Mouse (Mus musculus): Measurements from ENCODE around the gene Idh3a.
"Not testable (repeated sequence)": the region's sequence is repeated elsewhere in the genome, so short reads cannot be mapped to it uniquely, and the experiment has no call there.

Gene Idh3a

DNA sequence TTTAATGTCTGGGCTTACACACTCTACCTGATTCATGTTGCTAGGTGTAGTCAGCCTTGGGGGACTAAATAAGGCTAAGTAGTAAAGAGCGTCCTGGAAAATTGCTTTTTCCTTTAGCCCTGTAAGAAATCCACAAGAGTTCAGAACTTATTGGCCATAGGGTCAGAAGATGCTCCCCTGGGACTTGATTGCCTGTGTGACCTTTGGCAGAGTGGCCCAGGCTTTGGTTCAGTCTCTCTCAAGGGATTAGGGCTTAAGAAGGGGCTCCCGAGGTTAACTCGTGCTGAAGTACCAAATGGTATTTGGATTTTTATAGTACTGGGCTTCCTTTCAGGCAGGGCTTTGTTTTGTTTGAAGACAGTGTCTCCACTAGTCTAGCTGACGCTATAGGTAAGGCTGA lies 1.7 kb downstream of the Idh3a start:
- peak in 1 of 2 experiments; percentile 13 for DNase-seq (ENCODE audit: low spot score in 2 of 2)

- DNase-seq (ENCODE audit: low spot score in 2 of 2) = not testable (repeated sequence)
Observed at GRCm38 (mm10) chr9:54593652-54594051, 7.5 kb downstream of the Idh3a start.

GRCm38 (mm10) chr9:54596752-54597465 lies 10.8 kb downstream of the Idh3a start:
- DNase-seq (ENCODE audit: low spot score in 2 of 2) = no peak

GRCm38 (mm10) chr9:54602386-54602785 lies 16.3 kb downstream of the Idh3a start:
- DNase-seq (ENCODE audit: low spot score in 2 of 2) = no peak

GRCm38 (mm10) chr9:54602916-54603315 lies 16.8 kb downstream of the Idh3a start:
- DNase-seq (ENCODE audit: low spot score in 2 of 2) = no peak

DNA sequence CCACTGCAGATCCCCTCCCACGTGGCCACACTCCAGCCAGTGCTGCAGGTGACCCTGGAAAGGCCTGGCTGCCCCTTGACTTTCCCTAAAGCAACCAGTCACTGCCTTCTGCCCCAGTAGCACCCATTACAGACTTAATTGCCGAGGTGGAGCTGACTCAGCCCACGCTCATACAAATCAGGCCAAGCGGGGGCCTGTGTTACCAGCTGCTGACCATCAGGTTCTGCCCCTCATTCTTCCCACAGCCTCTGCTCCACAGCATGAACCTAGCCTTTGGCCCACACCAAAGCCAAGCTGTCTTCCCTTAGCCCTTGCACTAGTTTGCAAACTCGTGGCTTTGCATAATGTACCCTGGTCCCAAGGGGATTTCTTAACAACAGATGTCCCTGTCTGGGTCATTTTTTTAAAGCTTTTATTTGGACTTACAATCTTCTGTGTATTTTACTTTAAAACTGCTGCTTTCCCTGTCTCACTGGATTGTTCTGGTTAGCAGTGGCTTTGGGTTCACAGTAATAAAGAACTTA lies 18.1 kb downstream of the Idh3a start:
- peak in 1 of 2 experiments; percentile 21 for DNase-seq (ENCODE audit: low spot score in 2 of 2)

- DNase-seq (ENCODE audit: low spot score in 2 of 2) = peak; percentile 54 to 68
Observed at GRCm38 (mm10) chr9:54604886-54605285, 18.8 kb downstream of the Idh3a start.

GRCm38 (mm10) chr9:54612781-54613191 lies 26.7 kb downstream of the Idh3a start:
- peak; percentile 23 to 35 for DNase-seq (ENCODE audit: low spot score in 2 of 2)

DNA sequence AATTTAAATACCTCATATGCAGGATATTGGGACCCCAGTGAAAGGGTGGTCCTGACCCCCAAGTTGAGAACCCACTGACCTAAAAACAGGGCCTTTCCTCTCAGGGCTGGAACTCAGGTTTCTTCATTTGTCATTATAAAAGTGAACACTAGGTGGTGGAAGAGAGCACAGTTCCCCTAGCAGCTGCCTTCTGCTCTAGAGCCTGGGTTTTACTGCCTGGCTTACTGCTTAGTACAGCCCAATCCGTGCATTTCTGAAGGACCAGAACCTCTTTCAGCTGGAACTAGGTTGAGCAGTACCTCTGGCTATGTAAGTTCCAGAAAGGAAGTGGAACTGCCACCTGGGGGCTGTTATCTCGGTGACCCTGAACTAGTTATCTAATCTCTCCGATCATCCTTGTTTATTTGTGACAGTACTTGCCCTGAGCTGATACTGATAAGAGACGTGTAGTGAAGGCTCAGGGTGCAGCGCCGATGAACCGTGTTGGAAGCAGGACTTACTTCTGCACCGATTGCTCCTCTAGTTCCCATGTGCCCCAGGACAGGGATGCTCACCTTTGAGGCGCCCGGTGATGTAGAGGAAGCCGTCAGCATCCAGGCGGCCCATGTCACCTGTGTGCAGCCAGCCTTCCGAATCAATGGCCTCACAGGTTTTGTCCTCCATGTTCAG lies 28.2 kb downstream of the Idh3a start:
- DNase-seq (ENCODE audit: low spot score in 2 of 2) = no peak

GRCm38 (mm10) chr9:54627240-54627639 lies 41.1 kb downstream of the Idh3a start:
- DNase-seq (ENCODE audit: low spot score in 2 of 2) = no peak

DNA sequence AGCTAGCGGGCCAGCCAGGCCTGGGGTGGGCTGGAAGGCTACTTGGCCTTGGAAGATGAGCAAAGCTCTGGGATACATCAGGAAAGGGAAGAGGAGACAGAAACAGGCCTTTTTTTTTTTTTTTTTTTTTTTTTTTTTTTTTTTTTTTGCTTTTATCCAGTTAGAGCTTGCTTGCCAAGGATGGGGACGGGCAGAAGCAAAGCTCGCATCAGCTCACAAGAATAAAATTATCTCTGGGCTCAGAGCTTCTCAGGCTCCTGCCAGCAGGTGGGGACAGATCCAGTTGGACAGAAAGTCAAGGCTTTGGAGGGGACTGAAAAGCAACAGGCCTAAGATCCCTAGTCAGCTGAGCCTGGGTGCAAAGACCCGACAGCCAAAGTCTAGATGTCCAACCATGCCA lies 42.6 kb downstream of the Idh3a start:
- no peak for DNase-seq (ENCODE audit: low spot score in 2 of 2)

- DNase-seq (ENCODE audit: low spot score in 2 of 2) = no peak
Observed at GRCm38 (mm10) chr9:54629613-54630261, 43.6 kb downstream of the Idh3a start.

DNA sequence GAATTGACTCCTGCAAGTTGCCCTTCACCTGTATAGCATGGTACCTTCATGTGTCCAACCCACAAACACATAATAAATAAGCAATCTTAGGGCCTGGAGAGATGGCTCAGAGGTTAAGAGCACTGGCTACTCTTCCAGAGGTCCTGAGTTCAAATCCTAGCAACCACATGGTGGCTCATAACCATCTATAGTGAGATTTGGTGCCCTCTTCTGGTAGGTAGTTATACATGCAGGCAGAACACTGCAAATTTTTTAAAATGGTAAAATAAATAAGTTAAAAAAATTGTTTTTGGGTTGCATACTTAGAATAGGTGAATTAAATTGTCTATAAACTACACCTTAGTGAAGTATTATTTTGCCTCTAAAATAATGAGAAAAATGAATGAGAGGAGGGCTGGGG lies 44.8 kb downstream of the Idh3a start:
- no peak for DNase-seq (ENCODE audit: low spot score in 2 of 2)

GRCm38 (mm10) chr9:54633401-54633800 lies 47.3 kb downstream of the Idh3a start:
- DNase-seq (ENCODE audit: low spot score in 2 of 2) = no peak

- DNase-seq (ENCODE audit: low spot score in 2 of 2) = no peak
Observed at GRCm38 (mm10) chr9:54637510-54638314, 51.6 kb downstream of the Idh3a start.

GRCm38 (mm10) chr9:54639192-54639591 lies 53.1 kb downstream of the Idh3a start:
- no peak for DNase-seq (ENCODE audit: low spot score in 2 of 2)

DNA sequence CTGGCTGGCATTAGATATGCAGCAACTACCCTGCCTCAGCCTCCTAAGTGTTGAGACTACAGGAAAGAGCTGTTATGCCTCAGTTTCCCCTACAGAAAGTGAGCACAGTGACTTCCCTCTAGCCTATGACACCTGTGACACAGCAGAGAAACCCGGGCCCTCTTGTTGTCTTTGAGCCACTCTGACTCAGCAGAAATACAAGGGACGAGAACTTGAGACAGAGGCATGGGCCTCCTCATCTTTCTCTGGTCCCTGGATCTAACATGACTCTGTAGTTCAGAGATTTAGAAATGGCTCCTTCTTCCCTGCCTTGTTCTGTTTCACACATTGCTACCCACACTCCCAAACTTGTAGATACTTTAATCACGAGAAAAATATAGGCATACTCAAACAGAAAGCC lies 55.4 kb downstream of the Idh3a start:
- DNase-seq (ENCODE audit: low spot score in 2 of 2) = no peak

- DNase-seq (ENCODE audit: low spot score in 2 of 2) = no peak
Observed at GRCm38 (mm10) chr9:54642149-54642548, 56.0 kb downstream of the Idh3a start.

- peak in 1 of 2 experiments; percentile 32 for DNase-seq (ENCODE audit: low spot score in 2 of 2)
Observed at GRCm38 (mm10) chr9:54642556-54642955, 56.4 kb downstream of the Idh3a start.

DNA sequence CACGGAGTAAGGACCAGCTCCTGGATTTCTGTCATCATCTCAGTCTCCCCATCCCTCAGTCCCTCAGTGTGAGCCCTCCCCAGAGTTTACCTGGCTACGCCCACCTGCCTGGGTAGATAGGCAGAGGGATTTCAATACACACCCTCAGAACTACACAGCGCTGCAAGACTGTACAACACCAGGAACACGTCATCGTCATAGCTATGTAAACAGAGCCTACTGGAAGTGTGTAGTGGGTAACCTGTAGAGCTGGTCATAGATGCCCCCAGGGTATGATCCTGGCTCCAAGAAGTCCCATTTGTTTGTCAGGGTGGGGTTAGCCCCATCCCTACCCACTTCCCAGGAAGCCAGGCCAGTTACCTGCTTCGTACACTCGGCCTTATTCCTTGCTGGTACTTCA lies 57.0 kb downstream of the Idh3a start:
- DNase-seq (ENCODE audit: low spot score in 2 of 2) = peak; percentile 26 to 31

GRCm38 (mm10) chr9:54645530-54645929 lies 59.4 kb downstream of the Idh3a start:
- no peak for DNase-seq (ENCODE audit: low spot score in 2 of 2)

DNA sequence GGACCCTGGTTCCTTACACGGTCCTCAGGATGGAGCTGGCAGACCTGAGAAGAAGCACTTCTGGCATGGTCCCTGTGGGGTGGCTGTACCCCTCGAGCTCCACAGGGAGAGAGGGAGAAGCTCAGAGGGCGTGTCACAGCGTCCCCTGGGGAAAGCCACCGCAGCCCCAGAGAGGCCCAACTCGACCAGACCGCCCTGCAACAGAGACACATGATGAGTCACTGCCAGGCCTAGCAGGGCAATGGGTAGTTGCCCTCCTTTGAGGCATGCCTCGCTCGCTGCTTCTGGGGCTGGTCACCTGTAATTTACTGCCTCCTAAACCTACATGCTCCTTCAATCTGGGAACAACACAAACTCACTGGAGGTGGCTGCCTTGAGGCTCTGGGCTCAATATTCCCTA lies 60.1 kb downstream of the Idh3a start:
- no peak for DNase-seq (ENCODE audit: low spot score in 2 of 2)

Data from urinary bladder, postnatal 36 days (tissue).